Mouse (Mus musculus): ENCODE measurements at regions not wholly inside any gene's neighbourhood (a gene's known extent, or its start where the extent isn't known, plus 50 kb on each side); places are given as distances from the start of the nearest gene placed in this dataset.

DNA sequence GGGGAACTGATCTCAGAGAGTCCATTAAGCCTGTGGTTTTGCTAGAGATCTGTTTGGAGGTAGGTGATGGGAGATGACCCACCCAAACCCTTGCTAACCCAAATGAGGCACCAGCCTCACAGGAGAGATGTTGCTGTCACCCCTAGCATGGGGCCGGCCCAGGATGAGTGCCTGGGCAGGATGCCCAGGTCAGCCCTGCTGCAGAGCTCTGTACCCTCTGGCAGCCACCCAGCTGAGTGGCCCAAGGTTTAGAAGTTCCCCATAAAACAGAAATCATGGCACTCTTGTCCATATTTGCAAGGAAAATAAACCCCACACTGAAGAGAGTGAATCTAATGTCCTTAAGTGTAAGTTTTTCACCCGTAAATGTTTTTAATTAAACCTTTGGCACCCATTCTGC lies 141.7 kb downstream of the H2afy start:
- TF ChIP-seq CTCF (IDR thresholded peaks at IDR 0.05; ENCODE audit: low read depth) = no peak

DNA sequence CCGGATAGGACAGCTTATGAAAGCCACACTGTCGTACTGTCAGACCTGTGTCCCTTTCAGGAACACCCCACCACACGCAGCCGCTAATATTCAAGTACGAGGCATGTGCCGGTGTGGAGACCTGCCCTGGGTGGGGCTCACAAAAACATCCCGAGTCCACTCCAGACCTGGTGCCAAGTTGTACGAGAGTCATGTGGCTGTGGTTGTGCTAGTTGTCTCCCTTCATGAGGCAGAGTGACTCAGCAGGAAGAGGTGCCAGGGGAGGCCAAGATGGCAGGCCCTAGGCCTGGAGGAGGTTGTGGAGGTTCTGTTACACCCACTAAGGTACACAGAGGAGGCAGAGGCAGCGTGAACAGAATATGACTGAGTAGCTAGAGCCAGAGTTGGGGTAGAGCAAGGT lies 143.5 kb downstream of the H2afy start:
- Histone ChIP-seq H3K4me1 (ENCODE audit: insufficient read depth) (no peaks in the 10 kb centered on the region), H3K4me3 (ENCODE audit: low read depth, low read length) (no peak overlapping the region), H3K9me3 (ENCODE audit: low read depth, low read length) (no peaks in the 10 kb centered on the region), H3K27ac (ENCODE audit: low read depth) (no peak overlapping the region), H3K36me3 (ENCODE audit: insufficient read depth) (no peaks in the 10 kb centered on the region), H3K4me2 (no peak overlapping the region), H3K27me3 (ENCODE audit: insufficient read depth, low read length) (no peaks in the 10 kb centered on the region), H3K9ac (no peak overlapping the region)
- 84% methylated on average over 9 of the region's 9 CpGs for WGBS
- DNase-seq = no peak
- ATAC-seq (ENCODE audit: insufficient read depth) = no peak
- no peak for TF ChIP-seq CTCF (IDR thresholded peaks at IDR 0.05; ENCODE audit: low read depth)

More for the DNA sequence above, 141.7 kb downstream of the H2afy start:
- Histone ChIP-seq H3K4me1 (ENCODE audit: insufficient read depth) (no peaks in the 10 kb centered on the region), H3K4me2 (no peak overlapping the region), H3K9me3 (ENCODE audit: low read depth, low read length) (no peaks in the 10 kb centered on the region), H3K9ac (no peak overlapping the region), H3K27ac (ENCODE audit: low read depth) (no peak overlapping the region), H3K36me3 (ENCODE audit: insufficient read depth) (no peaks in the 10 kb centered on the region), H3K27me3 (ENCODE audit: insufficient read depth, low read length) (no peaks in the 10 kb centered on the region), H3K4me3 (ENCODE audit: low read depth, low read length) (no peak overlapping the region)
- ATAC-seq (ENCODE audit: insufficient read depth) (no peak), DNase-seq (no peak)
- WGBS = 82% methylated on average over 2 of the region's 2 CpGs

DNA sequence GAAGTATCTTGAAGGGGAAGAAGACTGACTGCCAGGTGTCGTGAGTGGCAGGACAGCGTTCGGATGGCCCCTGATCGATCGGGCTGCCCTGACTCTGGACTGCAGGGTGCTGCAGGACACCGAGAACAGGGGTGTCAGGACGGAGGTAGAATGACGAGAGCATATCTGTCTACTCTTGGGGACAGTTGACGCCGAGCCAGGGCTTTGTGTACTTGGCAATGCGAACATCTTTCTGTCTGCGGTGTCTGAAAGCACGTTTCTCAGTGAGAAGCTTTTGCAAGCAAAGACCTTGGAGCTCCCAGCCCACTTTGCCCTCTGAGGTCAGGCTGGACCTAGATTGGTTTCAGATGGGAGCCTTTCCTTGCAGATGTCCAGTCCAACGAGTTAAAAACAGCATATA lies 144.9 kb downstream of the H2afy start:
- no peak for TF ChIP-seq CTCF (IDR thresholded peaks at IDR 0.05; ENCODE audit: low read depth)
- no peak overlapping the region for H3K9ac ChIP-seq
- H3K27me3 ChIP-seq (ENCODE audit: insufficient read depth, low read length) = no peaks in the 10 kb centered on the region
- H3K4me2 ChIP-seq = no peak overlapping the region
- no peaks in the 10 kb centered on the region for H3K4me1 ChIP-seq (ENCODE audit: insufficient read depth)
- H3K9me3 ChIP-seq (ENCODE audit: low read depth, low read length) = no peaks in the 10 kb centered on the region
- ATAC-seq (ENCODE audit: insufficient read depth) (no peak), DNase-seq (no peak)
- no peaks in the 10 kb centered on the region for H3K36me3 ChIP-seq (ENCODE audit: insufficient read depth)
- H3K27ac ChIP-seq (ENCODE audit: low read depth) = no peak overlapping the region
- no peak overlapping the region for H3K4me3 ChIP-seq (ENCODE audit: low read depth, low read length)
- 74% methylated on average over 14 of the region's 14 CpGs for WGBS

DNA sequence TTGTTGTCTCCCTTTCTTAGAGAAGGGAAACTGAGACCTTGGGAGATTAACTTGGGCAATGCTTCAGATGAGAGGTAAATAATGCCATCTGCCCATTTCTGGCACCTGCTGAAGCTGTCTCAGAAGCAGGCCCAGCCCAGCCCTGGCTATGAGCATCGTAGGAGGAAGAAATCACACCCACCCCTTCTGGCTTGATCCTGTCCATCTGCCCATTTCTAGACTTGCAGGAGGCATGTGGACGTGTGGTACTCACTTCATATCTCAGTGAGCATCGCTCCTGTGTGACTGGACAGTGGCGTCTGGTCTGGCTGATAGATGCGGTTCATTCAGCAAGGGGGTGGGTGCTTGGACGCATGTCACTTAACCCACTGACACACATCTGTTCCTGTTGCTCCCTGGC lies 146.0 kb downstream of the H2afy start:
- no peaks in the 10 kb centered on the region for H3K27me3 ChIP-seq (ENCODE audit: insufficient read depth, low read length)
- no peak overlapping the region for H3K4me2 ChIP-seq
- 79% methylated on average over 6 of the region's 6 CpGs for WGBS
- ATAC-seq (ENCODE audit: insufficient read depth) (no peak), DNase-seq (no peak)
- no peaks in the 10 kb centered on the region for H3K9me3 ChIP-seq (ENCODE audit: low read depth, low read length)
- H3K36me3 ChIP-seq (ENCODE audit: insufficient read depth) = no peaks in the 10 kb centered on the region
- H3K9ac ChIP-seq = no peak overlapping the region
- no peak overlapping the region for H3K27ac ChIP-seq (ENCODE audit: low read depth)
- no peaks in the 10 kb centered on the region for H3K4me1 ChIP-seq (ENCODE audit: insufficient read depth)
- TF ChIP-seq CTCF (IDR thresholded peaks at IDR 0.05; ENCODE audit: low read depth) = no peak
- no peak overlapping the region for H3K4me3 ChIP-seq (ENCODE audit: low read depth, low read length)

DNA sequence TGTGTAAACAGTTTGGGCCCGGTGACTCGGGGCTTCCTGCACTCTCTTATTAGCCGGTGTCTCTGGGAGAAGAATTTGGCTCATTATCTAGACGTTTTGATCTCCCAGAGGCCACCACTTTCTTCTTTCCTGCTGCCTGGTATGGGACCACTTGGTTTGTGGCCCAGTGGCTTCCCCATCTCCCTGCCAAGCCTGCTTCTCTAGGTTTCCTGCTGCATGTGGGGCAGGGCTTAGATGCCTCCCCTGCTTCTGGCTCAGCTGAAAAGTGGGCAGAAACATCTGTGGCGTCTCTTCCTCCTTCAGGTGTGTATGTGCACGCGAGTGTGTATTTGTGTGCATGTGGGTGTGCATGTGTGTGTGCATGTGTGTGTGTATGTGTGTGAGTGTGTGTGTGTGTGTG lies 146.8 kb downstream of the H2afy start:
- WGBS = 34% methylated on average over 7 of the region's 7 CpGs

DNA sequence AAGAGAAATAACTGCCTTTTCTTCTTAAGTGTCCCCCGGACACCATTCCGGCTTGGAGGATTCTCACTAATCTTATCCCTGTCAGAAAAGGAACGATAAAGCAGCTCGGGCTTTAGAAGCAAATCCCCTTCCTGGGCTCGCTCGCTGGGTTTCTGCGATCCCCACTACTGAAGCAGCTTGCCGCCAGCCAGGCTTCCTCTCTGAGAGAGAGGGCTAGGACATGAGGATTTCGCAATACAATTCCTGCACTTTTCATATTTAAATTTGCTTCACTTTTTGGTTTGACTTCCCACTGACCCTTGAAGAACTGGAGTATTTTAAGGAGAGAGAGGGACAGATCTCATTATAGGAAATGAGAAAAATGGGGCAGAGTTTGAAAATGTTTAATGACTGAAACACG lies 149.4 kb upstream of the Pitx1 start:
- peak overlapping the region; percentile 29; the same call in 1 of the 2 replicates for H3K4me2 ChIP-seq
- ATAC-seq (ENCODE audit: insufficient read depth) (no peak), DNase-seq (peak; percentile 69)
- H3K9me3 ChIP-seq (ENCODE audit: low read depth, low read length) = no peaks in the 10 kb centered on the region
- no peak overlapping the region for H3K9ac ChIP-seq
- H3K27me3 ChIP-seq (ENCODE audit: insufficient read depth, low read length) = no peaks in the 10 kb centered on the region
- no peaks in the 10 kb centered on the region for H3K4me1 ChIP-seq (ENCODE audit: insufficient read depth)
- H3K36me3 ChIP-seq (ENCODE audit: insufficient read depth) = no peaks in the 10 kb centered on the region
- TF ChIP-seq CTCF (IDR thresholded peaks at IDR 0.05; ENCODE audit: low read depth) = no peak
- WGBS = 8% methylated on average over 10 of the region's 10 CpGs
- no peak overlapping the region for H3K4me3 ChIP-seq (ENCODE audit: low read depth, low read length)
- 0 out of 2 replicates have a peak overlapping the region, but pooled peaks have one; percentile 18 for H3K27ac ChIP-seq (ENCODE audit: low read depth)

More for the DNA sequence above, 146.8 kb downstream of the H2afy start:
- no peak overlapping the region for H3K27ac ChIP-seq (ENCODE audit: low read depth)
- H3K9ac ChIP-seq = no peak overlapping the region
- no peaks in the 10 kb centered on the region for H3K9me3 ChIP-seq (ENCODE audit: low read depth, low read length)
- H3K4me1 ChIP-seq (ENCODE audit: insufficient read depth) = no peaks in the 10 kb centered on the region
- no peak for DNase-seq
- H3K36me3 ChIP-seq (ENCODE audit: insufficient read depth) = no peaks in the 10 kb centered on the region
- no peak for ATAC-seq (ENCODE audit: insufficient read depth)
- TF ChIP-seq CTCF (IDR thresholded peaks at IDR 0.05; ENCODE audit: low read depth) = no peak
- H3K4me3 ChIP-seq (ENCODE audit: low read depth, low read length) = no peak overlapping the region
- no peak overlapping the region for H3K4me2 ChIP-seq
- no peaks in the 10 kb centered on the region for H3K27me3 ChIP-seq (ENCODE audit: insufficient read depth, low read length)

DNA sequence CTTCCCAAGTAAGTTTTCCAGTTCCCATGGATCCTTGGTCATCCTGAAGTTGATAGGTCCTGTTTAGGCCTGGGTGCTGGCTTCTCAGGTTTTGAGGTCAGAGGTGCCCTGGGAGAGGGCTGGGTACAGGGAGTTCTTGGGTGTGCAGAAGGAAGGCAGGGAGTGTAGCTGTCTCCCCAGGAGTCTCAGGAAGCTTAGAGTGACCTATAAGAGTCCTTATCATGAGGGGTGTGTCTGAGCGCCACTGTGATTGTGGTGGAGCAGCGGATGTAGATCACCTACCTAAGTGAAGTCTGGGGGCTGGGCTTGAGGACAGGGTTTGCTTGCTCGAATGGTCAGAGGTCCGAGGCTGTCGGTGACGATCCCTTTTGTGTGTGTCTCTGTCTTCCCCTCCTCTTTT lies 148.8 kb upstream of the Pitx1 start:
- no peak for ATAC-seq (ENCODE audit: insufficient read depth)
- no peak for DNase-seq
- Histone ChIP-seq H3K9me3 (ENCODE audit: low read depth, low read length) (no peaks in the 10 kb centered on the region), H3K36me3 (ENCODE audit: insufficient read depth) (no peaks in the 10 kb centered on the region), H3K4me1 (ENCODE audit: insufficient read depth) (no peaks in the 10 kb centered on the region), H3K9ac (no peak overlapping the region), H3K27ac (ENCODE audit: low read depth) (no peak overlapping the region), H3K4me3 (ENCODE audit: low read depth, low read length) (no peak overlapping the region), H3K4me2 (no peak overlapping the region), H3K27me3 (ENCODE audit: insufficient read depth, low read length) (no peaks in the 10 kb centered on the region)
- TF ChIP-seq CTCF (IDR thresholded peaks at IDR 0.05; ENCODE audit: low read depth) = no peak
- 41% methylated on average over 6 of the region's 6 CpGs for WGBS

DNA sequence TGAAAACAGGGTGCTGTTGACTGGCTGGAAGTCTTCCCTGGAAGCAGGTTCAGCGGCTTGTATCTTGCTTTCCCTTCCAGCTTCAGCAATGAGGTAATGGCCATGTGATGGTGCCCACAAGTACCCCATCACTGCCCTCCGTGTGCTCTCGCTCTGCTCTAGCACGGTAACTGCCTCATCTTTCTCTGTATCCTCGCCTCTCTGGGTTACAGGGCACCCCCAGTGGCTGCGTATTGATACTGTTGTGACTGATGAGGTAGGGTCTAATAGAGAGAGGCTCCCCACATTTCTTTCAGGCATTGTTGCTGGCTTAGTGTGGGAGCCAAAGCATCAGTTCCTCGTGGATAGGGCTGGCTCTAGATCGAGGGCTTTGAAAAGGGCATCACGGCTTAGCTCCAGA lies 147.9 kb upstream of the Pitx1 start:
- no peak for ATAC-seq (ENCODE audit: insufficient read depth)
- Histone ChIP-seq H3K4me2 (no peak overlapping the region), H3K9me3 (ENCODE audit: low read depth, low read length) (no peaks in the 10 kb centered on the region), H3K36me3 (ENCODE audit: insufficient read depth) (no peaks in the 10 kb centered on the region), H3K27me3 (ENCODE audit: insufficient read depth, low read length) (no peaks in the 10 kb centered on the region), H3K4me1 (ENCODE audit: insufficient read depth) (no peaks in the 10 kb centered on the region), H3K4me3 (ENCODE audit: low read depth, low read length) (no peak overlapping the region), H3K9ac (no peak overlapping the region), H3K27ac (ENCODE audit: low read depth) (no peak overlapping the region)
- TF ChIP-seq CTCF (IDR thresholded peaks at IDR 0.05; ENCODE audit: low read depth) = peak; percentile 15; the same call in 1 of the 2 replicates
- WGBS = 48% methylated on average over 9 of the region's 9 CpGs
- no peak for DNase-seq
